ENCODE assay signal across 12 mouse cellular contexts in the genomic region with DNA sequence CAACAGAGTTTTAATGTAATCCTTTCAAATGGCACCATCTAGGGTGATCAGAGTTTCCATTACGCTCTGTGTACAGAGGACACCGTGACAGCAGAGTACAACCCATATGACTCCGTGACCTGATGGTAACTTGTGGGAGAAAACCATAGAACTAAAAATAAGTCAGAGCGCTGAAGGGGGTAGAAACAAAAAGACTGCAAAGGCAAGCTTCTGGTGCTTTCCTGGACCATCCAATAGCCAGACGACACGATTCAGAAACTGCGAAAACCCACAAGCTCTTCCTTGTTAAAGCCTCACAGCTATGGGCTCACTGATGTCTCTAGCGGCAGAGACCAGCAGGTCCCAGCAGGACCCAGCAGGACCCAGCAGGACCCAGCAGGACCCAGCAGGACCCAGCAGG. TPM values are rescaled to one million over a fixed set of nuclear protein-coding genes. Genes with fewer than 3 reads are reported as not detected.
A peak's percentile ranks its signal among the peaks of the same experiment; 100 is the strongest.
DNase-seq lines count a peak whose midpoint lies in the region; ATAC-seq and TF ChIP-seq lines count a peak whose summit lies in the region.
"Had no signal": no experiment of that assay in that cellular context is flagged by ENCODE, and none has a peak within 500 bp of the region (broad histone marks: within the 10 kb centered on the region; RNA-seq: fewer than 3 reads in every experiment).

No protein-coding gene starts in this region.

- H3K79me2 ChIP-seq in heart, adult 2 months (replicated peaks; ENCODE audit: control insufficient read depth, insufficient read depth, low read length), result no peaks in the 10 kb centered on the region
- no peaks in the 10 kb centered on the region for H3K79me2 ChIP-seq in myocyte (ENCODE audit: control insufficient read depth, insufficient read depth)

- H3K36me3 ChIP-seq in heart, adult 2 months (ENCODE audit: control insufficient read depth, insufficient read depth, low read length), result no peaks in the 10 kb centered on the region
- H3K36me3 ChIP-seq in hindbrain, embryonic 12.5 days, result no peaks in the 10 kb centered on the region
- H3K36me3 ChIP-seq in myocyte (ENCODE audit: control insufficient read depth, insufficient read depth), result no peaks in the 10 kb centered on the region
- H3K36me3 ChIP-seq: forebrain, embryonic 15.5 days; neural tube, embryonic 13.5 days had no signal

- no peak overlapping the region for H3K4me3 ChIP-seq in heart, adult 2 months
- H3K4me3 ChIP-seq in hindbrain, embryonic 12.5 days, result no peak overlapping the region
- no peak overlapping the region for H3K4me3 ChIP-seq in myocyte
- H3K4me3 ChIP-seq: forebrain, embryonic 15.5 days; neural tube, embryonic 13.5 days had no signal

- no peaks in the 10 kb centered on the region for H3K9me3 ChIP-seq in hindbrain, embryonic 12.5 days (replicated peaks)
- H3K9me3 ChIP-seq: forebrain, embryonic 15.5 days; neural tube, embryonic 13.5 days had no signal

- 58% methylated on average over 8 of the region's 8 CpGs for WGBS in heart, adult 2 months
- WGBS in hindbrain, embryonic 12.5 days, result 54% methylated on average over 8 of the region's 8 CpGs

- no peak for ATAC-seq in hindbrain, embryonic 12.5 days (ENCODE audit: low FRiP score)
- ATAC-seq: forebrain, embryonic 15.5 days had no signal

- TF ChIP-seq POLR2A in heart, adult 2 months (IDR thresholded peaks at IDR 0.05; ENCODE audit: insufficient read depth, low read depth, low read length), result no peak
- no peak for TF ChIP-seq POLR2A in myocyte (IDR thresholded peaks at IDR 0.05; ENCODE audit: insufficient read length, low read depth)

- intact Hi-C loops in heart, adult 2 months (cut with DNase I), result no loop called here

- no peak overlapping the region for H3ac ChIP-seq in myocyte (ENCODE audit: control insufficient read depth, insufficient read length)

- peak; percentile 41 for TF ChIP-seq CTCF in heart, adult 2 months (IDR thresholded peaks at IDR 0.05)

- H3K4me1 ChIP-seq in heart, adult 2 months (ENCODE audit: control insufficient read depth, insufficient read depth, low read length), result peaks cover 3% of the 10 kb centered on the region
- H3K4me1 ChIP-seq in hindbrain, embryonic 12.5 days, result peaks cover 3% of the 10 kb centered on the region; the same call in 1 of the 2 replicates
- H3K4me1 ChIP-seq: forebrain, embryonic 15.5 days had no signal

- H3K4me2 ChIP-seq in hindbrain, embryonic 12.5 days (replicated peaks), result peak overlapping the region; percentile 20; the same call in 1 of the 2 replicates
- peak overlapping the region; percentile 71 for H3K4me2 ChIP-seq in myocyte (ENCODE audit: low read depth)
- H3K4me2 ChIP-seq: forebrain, embryonic 15.5 days; neural tube, embryonic 13.5 days had no signal

- H3K27me3 ChIP-seq in heart, adult 2 months (ENCODE audit: control insufficient read depth, insufficient read depth, low read length), result no peaks in the 10 kb centered on the region
- no peaks in the 10 kb centered on the region for H3K27me3 ChIP-seq in hindbrain, embryonic 12.5 days
- H3K27me3 ChIP-seq in myocyte (ENCODE audit: control insufficient read depth, insufficient read depth, insufficient read length), result no peaks in the 10 kb centered on the region
- H3K27me3 ChIP-seq: forebrain, embryonic 15.5 days; neural tube, embryonic 13.5 days had no signal

- DNase-seq in heart, adult 2 months, result no peak
- no peak for DNase-seq in heart, adult 18-20 months
- peak; percentile 27 for DNase-seq in lung, postnatal 10 days
- no peak for DNase-seq in lung, adult 18-20 months
- DNase-seq in gastrocnemius, adult 8-10 months (ENCODE audit: low spot score in 2 of 2), result no peak
- DNase-seq in cerebellum, adult 9-10 months, result no peak
- DNase-seq: layer of hippocampus, adult 9-11 months; right cerebral cortex, postnatal 25 days had no signal

- H3K9ac ChIP-seq in heart, adult 2 months (ENCODE audit: low read depth, low read length), result no peak overlapping the region
- no peak overlapping the region for H3K9ac ChIP-seq in hindbrain, embryonic 12.5 days
- H3K9ac ChIP-seq: forebrain, embryonic 15.5 days; neural tube, embryonic 13.5 days had no signal

- H3K27ac ChIP-seq in heart, adult 2 months, result no peak overlapping the region
- no peak overlapping the region for H3K27ac ChIP-seq in hindbrain, embryonic 12.5 days
- H3K27ac ChIP-seq: forebrain, embryonic 15.5 days; neural tube, embryonic 13.5 days had no signal

- TF ChIP-seq EP300 in heart, adult 2 months (IDR thresholded peaks at IDR 0.05; ENCODE audit: insufficient read depth, low read depth, low read length), result no peak

TF ChIP-seq in myocyte, 11 proteins besides CTCF, POLR2A, EP300 and RAD21:
- no peak for TF ChIP-seq CEBPB (IDR thresholded peaks at IDR 0.05; ENCODE audit: insufficient read depth, poor library complexity, severe bottlenecking)
- no peak for TF ChIP-seq SRF (IDR thresholded peaks at IDR 0.05; ENCODE audit: control insufficient read depth, insufficient read length, low read depth)
- TF ChIP-seq MYOD1 (IDR thresholded peaks at IDR 0.05; ENCODE audit: control insufficient read depth in 1 of 3, insufficient read length in 2 of 3, low read depth in 2 of 3), result no peak
- no peak for TF ChIP-seq MAX (IDR thresholded peaks at IDR 0.05; ENCODE audit: low read depth)
- no peak for TF ChIP-seq POLR2AphosphoS2 (IDR thresholded peaks at IDR 0.05; ENCODE audit: insufficient read length, low read depth)
- TF ChIP-seq TCF12 (IDR thresholded peaks at IDR 0.05; ENCODE audit: insufficient read depth, poor library complexity, severe bottlenecking), result no peak
- no peak for TF ChIP-seq MYOG (IDR thresholded peaks at IDR 0.05; ENCODE audit: control insufficient read depth in 1 of 3, insufficient read depth in 1 of 3, insufficient read length in 2 of 3, low read depth in 2 of 3)
- TF ChIP-seq E2F4 (IDR thresholded peaks at IDR 0.05; ENCODE audit: insufficient read depth), result no peak

RNA-seq across cellular contexts. Expression of gene Stard13, which starts 18.6 kb away (rescaled TPM):
- total RNA-seq in heart, adult 2 months (2021), result 10 to 100 TPM; 22.1 to 24.4 TPM
- polyA plus RNA-seq in heart, adult 2 months (2012; rRNA removed), result 9.9 and 16.4 TPM in 2 replicates
- 10 to 100 TPM; 27.0 to 32.0 TPM for total RNA-seq in heart, adult 18-20 months (2021)
- polyA plus RNA-seq in hindbrain, embryonic 12.5 days (2016; fragmentation: Nextera tagmentation; extraction: Ambion mirVana), result 6.5 and 7.3 TPM in 2 replicates
- polyA plus RNA-seq in myocyte (2012; fragmentation: generic; extraction: Trizol), result 15.2 TPM
- 1 to 10 TPM; 3.7 to 5.8 (median 4.9) TPM for total RNA-seq in gastrocnemius, adult 8-10 months (2022)
